Mouse (Mus musculus): ENCODE measurements around the gene Rcn3. TPM values are rescaled to one million over a fixed set of nuclear protein-coding genes. Genes with fewer than 3 reads are reported as not detected.

Gene Rcn3
- polyA plus RNA-seq, 1 experiment, result 10.4 TPM

DNA sequence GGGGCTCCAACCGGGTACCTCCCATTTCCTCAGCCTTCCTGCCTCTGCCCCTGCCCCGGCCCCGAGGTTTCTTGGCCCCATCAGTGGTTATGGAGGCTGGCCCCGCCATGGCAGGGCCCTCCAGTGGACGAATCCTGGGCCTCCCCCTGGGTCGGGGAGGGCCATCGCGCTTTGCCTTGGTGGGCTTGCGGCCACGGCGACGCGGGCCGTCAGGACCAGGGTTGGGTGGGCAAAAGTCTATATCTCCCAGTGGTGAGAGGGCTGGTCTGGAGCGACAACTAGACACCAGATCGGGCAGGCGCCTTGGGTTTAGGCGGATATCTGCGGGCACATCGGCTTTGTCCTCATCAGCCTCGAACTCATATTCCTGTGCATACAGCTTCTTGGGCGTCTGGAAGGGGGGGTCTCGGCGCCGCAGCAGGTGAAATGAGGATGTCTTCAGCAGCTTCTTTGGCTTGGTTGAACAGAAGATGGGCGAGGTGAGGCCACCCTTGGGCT is 45.1 kb downstream of the Rcn3 start:
- H3K27me3 ChIP-seq (ENCODE audit: control insufficient read depth, insufficient read depth, low read length), result no peaks in the 10 kb centered on the region
- no peak overlapping the region for H3K4me3 ChIP-seq (ENCODE audit: control insufficient read depth, low read depth, low read length)
- H3K36me3 ChIP-seq (ENCODE audit: control insufficient read depth, insufficient read depth, low read length), result no peaks in the 10 kb centered on the region
- H3K27ac ChIP-seq (ENCODE audit: control insufficient read depth, insufficient read depth, low read depth, low read length), result no peak overlapping the region
- TF ChIP-seq CTCF (IDR thresholded peaks at IDR 0.05; ENCODE audit: control insufficient read depth, insufficient read depth, insufficient replicate concordance, low read depth, low read length), result no peak
- no peak for TF ChIP-seq POLR2A (IDR thresholded peaks at IDR 0.05; ENCODE audit: control insufficient read depth, low read depth, low read length)
- peaks cover 9% of the 10 kb centered on the region for H3K4me1 ChIP-seq (ENCODE audit: control insufficient read depth, insufficient read depth, low read length)

DNA sequence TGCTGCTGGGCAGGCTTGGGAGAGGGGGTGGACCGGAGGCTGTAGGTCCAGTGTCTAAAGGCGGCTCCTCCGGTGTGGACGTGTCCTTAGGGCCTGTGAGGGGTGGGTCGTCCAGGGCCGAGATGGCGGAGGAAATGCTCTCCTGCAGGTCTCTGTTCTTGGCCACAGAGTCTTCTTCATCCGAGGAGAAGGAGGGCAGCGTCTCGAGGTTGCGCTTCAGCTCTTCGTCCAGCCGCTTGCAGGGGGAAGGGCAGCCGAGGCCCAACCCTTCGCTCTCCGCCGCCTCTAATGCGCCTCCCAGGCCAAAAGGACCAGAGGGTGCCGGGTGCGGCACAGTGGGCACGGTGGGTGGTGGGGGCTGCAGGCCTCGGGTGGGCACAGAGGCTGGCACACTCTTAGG is 46.3 kb downstream of the Rcn3 start:
- TF ChIP-seq CTCF (IDR thresholded peaks at IDR 0.05; ENCODE audit: control insufficient read depth, insufficient read depth, insufficient replicate concordance, low read depth, low read length) (no peak), POLR2A (IDR thresholded peaks at IDR 0.05; ENCODE audit: control insufficient read depth, low read depth, low read length) (no peak)
- no peaks in the 10 kb centered on the region for H3K36me3 ChIP-seq (ENCODE audit: control insufficient read depth, insufficient read depth, low read length)
- no peaks in the 10 kb centered on the region; the same call in none of the 2 replicates for H3K4me1 ChIP-seq (ENCODE audit: control insufficient read depth, insufficient read depth, low read length)
- no peaks in the 10 kb centered on the region for H3K27me3 ChIP-seq (ENCODE audit: control insufficient read depth, insufficient read depth, low read length)
- H3K4me3 ChIP-seq (ENCODE audit: control insufficient read depth, low read depth, low read length), result no peak overlapping the region
- H3K27ac ChIP-seq (ENCODE audit: control insufficient read depth, insufficient read depth, low read depth, low read length), result no peak overlapping the region

DNA sequence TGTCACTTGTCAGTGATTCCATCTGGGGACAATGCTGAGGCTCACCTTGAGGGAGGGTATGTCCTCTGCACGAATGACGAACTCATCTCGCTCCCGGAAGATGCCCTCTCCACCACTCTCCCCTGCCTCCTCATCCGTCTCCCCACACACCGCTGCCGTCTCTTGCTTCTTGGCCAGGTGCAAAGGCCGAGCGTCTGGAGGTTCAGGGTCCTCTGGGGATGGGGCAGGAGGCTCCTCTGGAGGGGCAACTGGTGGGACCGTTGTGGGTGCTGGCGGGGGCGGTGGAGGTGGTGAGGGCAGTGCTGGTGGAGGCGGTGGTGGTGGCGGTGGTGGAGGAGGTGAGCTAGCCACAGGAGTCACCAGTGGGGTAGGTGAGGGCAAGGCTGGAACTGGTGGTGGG is 48.7 kb downstream of the Rcn3 start:
- no peaks in the 10 kb centered on the region for H3K36me3 ChIP-seq (ENCODE audit: control insufficient read depth, insufficient read depth, low read length)
- no peak overlapping the region for H3K4me3 ChIP-seq (ENCODE audit: control insufficient read depth, low read depth, low read length)
- H3K27ac ChIP-seq (ENCODE audit: control insufficient read depth, insufficient read depth, low read depth, low read length), result no peak overlapping the region
- no peak for TF ChIP-seq CTCF (IDR thresholded peaks at IDR 0.05; ENCODE audit: control insufficient read depth, insufficient read depth, insufficient replicate concordance, low read depth, low read length)
- no peak for TF ChIP-seq POLR2A (IDR thresholded peaks at IDR 0.05; ENCODE audit: control insufficient read depth, low read depth, low read length)
- no peaks in the 10 kb centered on the region for H3K27me3 ChIP-seq (ENCODE audit: control insufficient read depth, insufficient read depth, low read length)
- no peaks in the 10 kb centered on the region for H3K4me1 ChIP-seq (ENCODE audit: control insufficient read depth, insufficient read depth, low read length)

DNA sequence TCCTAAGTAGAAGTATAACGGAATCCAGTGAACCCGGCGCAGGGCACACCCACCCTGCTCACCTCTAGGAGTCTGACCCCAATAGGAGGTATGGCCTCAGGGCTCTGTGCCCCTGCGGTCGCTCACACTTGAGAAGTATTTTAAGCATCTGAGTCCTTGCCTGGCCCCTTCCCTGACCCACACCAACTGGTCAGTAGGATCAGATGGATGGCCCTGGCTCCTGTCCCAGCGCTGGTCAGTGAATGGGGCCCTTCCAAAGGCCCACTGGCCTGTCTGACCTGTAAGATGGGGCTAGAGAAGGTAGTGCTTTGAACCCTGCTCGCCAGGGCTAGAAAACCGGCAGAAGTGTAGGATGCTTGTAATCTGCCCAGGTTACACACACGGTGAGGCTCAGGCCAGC is 51.2 kb downstream of the Rcn3 start:
- Histone ChIP-seq H3K4me3 (ENCODE audit: control insufficient read depth, low read depth, low read length) (no peak overlapping the region), H3K27ac (ENCODE audit: control insufficient read depth, insufficient read depth, low read depth, low read length) (no peak overlapping the region), H3K4me1 (ENCODE audit: control insufficient read depth, insufficient read depth, low read length) (no peaks in the 10 kb centered on the region), H3K27me3 (ENCODE audit: control insufficient read depth, insufficient read depth, low read length) (no peaks in the 10 kb centered on the region), H3K36me3 (ENCODE audit: control insufficient read depth, insufficient read depth, low read length) (no peaks in the 10 kb centered on the region)
- TF ChIP-seq CTCF (IDR thresholded peaks at IDR 0.05; ENCODE audit: control insufficient read depth, insufficient read depth, insufficient replicate concordance, low read depth, low read length) (no peak), POLR2A (IDR thresholded peaks at IDR 0.05; ENCODE audit: control insufficient read depth, low read depth, low read length) (no peak)

DNA sequence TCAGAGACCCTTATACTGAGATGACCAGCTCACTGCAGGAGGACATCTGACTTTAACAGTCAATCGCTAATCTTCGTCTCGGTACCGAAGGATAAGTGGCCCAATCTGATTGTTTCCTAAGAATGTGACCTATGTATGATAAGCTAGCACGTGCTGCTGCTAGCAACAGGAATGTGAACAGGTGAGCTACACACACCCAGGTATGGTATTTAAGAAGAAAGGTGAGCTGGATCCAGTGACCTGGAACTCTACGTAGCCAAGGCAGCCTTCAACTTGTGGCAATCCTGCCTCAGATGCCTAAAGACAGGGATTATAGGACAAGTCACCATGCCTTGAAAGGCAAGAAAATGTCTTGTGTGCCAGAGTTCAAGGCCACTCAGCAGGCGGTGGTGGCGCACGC is 53.6 kb downstream of the Rcn3 start:
- no peak overlapping the region for H3K27ac ChIP-seq (ENCODE audit: control insufficient read depth, insufficient read depth, low read depth, low read length)
- no peaks in the 10 kb centered on the region for H3K27me3 ChIP-seq (ENCODE audit: control insufficient read depth, insufficient read depth, low read length)
- H3K36me3 ChIP-seq (ENCODE audit: control insufficient read depth, insufficient read depth, low read length), result no peaks in the 10 kb centered on the region
- no peaks in the 10 kb centered on the region for H3K4me1 ChIP-seq (ENCODE audit: control insufficient read depth, insufficient read depth, low read length)
- TF ChIP-seq POLR2A (IDR thresholded peaks at IDR 0.05; ENCODE audit: control insufficient read depth, low read depth, low read length) (no peak), CTCF (IDR thresholded peaks at IDR 0.05; ENCODE audit: control insufficient read depth, insufficient read depth, insufficient replicate concordance, low read depth, low read length) (no peak)
- no peak overlapping the region for H3K4me3 ChIP-seq (ENCODE audit: control insufficient read depth, low read depth, low read length)

DNA sequence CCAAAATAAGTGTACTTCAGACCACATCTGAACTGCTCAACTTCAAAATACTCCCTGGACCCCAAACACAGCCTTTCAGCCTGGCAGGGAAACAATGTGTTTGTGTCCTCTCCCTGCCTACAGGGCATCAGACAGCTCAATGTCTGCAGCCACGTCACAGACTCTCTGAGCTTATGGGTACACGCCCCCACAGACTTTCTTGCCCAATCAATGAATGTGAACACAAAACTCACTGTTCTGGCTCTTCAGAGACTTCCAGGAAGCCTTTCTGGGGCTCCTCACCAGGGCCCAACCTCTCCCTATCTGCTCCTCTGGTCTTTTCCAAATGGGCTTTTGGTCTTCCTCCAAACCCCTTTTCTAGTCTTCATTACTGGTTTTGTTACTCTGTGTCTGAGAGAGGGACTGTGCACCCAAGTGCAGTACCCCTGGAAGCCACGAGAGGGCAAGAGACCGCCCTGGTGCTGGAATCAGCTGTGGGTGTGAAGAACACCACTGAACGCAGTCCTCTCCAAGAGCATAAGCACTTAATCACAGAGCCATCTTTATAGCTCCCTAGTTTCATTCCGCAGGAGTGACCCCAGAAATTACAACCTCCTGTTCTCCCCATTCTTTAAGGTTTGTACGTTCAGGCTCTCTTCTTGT is 54.2 kb downstream of the Rcn3 start:
- H3K27me3 ChIP-seq (ENCODE audit: control insufficient read depth, insufficient read depth, low read length), result no peaks in the 10 kb centered on the region
- peak; percentile 65; the same call in 1 of the 2 replicates for TF ChIP-seq CTCF (IDR thresholded peaks at IDR 0.05; ENCODE audit: control insufficient read depth, insufficient read depth, insufficient replicate concordance, low read depth, low read length)
- TF ChIP-seq POLR2A (IDR thresholded peaks at IDR 0.05; ENCODE audit: control insufficient read depth, low read depth, low read length), result no peak
- no peak overlapping the region for H3K4me3 ChIP-seq (ENCODE audit: control insufficient read depth, low read depth, low read length)
- no peaks in the 10 kb centered on the region for H3K4me1 ChIP-seq (ENCODE audit: control insufficient read depth, insufficient read depth, low read length)
- no peak overlapping the region for H3K27ac ChIP-seq (ENCODE audit: control insufficient read depth, insufficient read depth, low read depth, low read length)
- no peaks in the 10 kb centered on the region for H3K36me3 ChIP-seq (ENCODE audit: control insufficient read depth, insufficient read depth, low read length)

DNA sequence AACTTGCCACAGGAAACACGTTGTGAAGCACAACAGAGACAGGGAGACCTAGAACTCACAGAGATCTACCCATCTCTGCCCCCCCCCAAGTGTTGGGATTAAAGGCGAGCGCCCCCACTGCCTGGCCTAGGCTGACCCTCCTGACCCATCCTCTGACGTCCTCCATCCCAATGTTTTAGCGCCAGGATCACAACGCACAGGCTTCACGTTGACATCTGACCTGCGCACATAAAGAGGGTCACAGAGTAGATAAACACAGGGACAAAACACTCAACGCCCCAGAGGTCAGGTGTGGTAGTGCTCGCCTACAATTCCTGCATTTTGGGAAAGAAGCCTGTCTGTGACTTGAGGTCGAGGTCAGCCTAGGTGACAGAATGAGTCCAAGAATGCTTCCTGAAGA is 55.3 kb downstream of the Rcn3 start:
- Histone ChIP-seq H3K36me3 (ENCODE audit: control insufficient read depth, insufficient read depth, low read length) (no peaks in the 10 kb centered on the region), H3K4me1 (ENCODE audit: control insufficient read depth, insufficient read depth, low read length) (no peaks in the 10 kb centered on the region), H3K27me3 (ENCODE audit: control insufficient read depth, insufficient read depth, low read length) (no peaks in the 10 kb centered on the region), H3K27ac (ENCODE audit: control insufficient read depth, insufficient read depth, low read depth, low read length) (no peak overlapping the region), H3K4me3 (ENCODE audit: control insufficient read depth, low read depth, low read length) (no peak overlapping the region)
- TF ChIP-seq CTCF (IDR thresholded peaks at IDR 0.05; ENCODE audit: control insufficient read depth, insufficient read depth, insufficient replicate concordance, low read depth, low read length) (no peak), POLR2A (IDR thresholded peaks at IDR 0.05; ENCODE audit: control insufficient read depth, low read depth, low read length) (no peak)

All from testis, adult 2 months (tissue).